8 mouse cellular contexts compared by ENCODE assay signal in the genomic region with DNA sequence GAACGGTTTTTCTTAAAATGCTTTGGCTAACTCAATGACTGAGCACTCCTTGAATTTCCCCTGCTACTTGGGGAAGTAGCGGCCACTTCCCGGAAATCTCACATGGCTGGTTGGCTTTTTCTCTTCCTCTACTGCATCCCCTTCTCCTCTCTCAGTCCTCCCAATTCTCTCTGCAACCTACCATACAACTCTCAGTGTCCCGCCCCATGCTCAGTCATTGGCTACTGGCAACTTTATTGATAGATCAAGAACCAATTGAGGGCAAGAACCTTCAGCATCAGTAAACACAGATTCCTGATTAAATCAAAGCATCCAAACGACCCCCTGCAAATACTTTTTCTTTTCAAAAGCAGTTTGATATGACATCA. TPM values are rescaled to one million over a fixed set of nuclear protein-coding genes. Genes with fewer than 3 reads are reported as not detected.
DNase-seq lines count a peak whose midpoint lies in the region; ATAC-seq and TF ChIP-seq lines count a peak whose summit lies in the region.

No protein-coding gene starts in this region.

- H3K9me3 ChIP-seq in kidney, embryonic 16.5 days (ENCODE audit: low read length) = no peaks in the 10 kb centered on the region
- H3K9me3 ChIP-seq in forebrain, embryonic 14.5 days (replicated peaks; ENCODE audit: control insufficient read depth, low read length) = no peaks in the 10 kb centered on the region
- no peaks in the 10 kb centered on the region for H3K9me3 ChIP-seq in midbrain, embryonic 10.5 days (replicated peaks)

- no peak for TF ChIP-seq POLR2A in brain, embryonic 14.5 days (IDR thresholded peaks at IDR 0.05; ENCODE audit: borderline replicate concordance, extremely low read depth, insufficient read depth, insufficient read length, poor library complexity, severe bottlenecking)

- H3K36me3 ChIP-seq in kidney, embryonic 16.5 days (ENCODE audit: insufficient read depth, low read length) = no peaks in the 10 kb centered on the region
- H3K36me3 ChIP-seq in forebrain, embryonic 14.5 days (ENCODE audit: control insufficient read depth, insufficient read depth, low read length) = no peaks in the 10 kb centered on the region
- no peaks in the 10 kb centered on the region for H3K36me3 ChIP-seq in midbrain, embryonic 10.5 days

- no peak overlapping the region for H3K9ac ChIP-seq in kidney, embryonic 16.5 days (replicated peaks; ENCODE audit: low read length)
- peak overlapping the region; percentile 52 for H3K9ac ChIP-seq in forebrain, embryonic 14.5 days (ENCODE audit: low read length)

- peak overlapping the region; percentile 50 for H3K4me2 ChIP-seq in kidney, embryonic 16.5 days (replicated peaks; ENCODE audit: low read depth, low read length)
- H3K4me2 ChIP-seq in forebrain, embryonic 14.5 days (ENCODE audit: low read length) = peak overlapping the region; percentile 63

- ATAC-seq in kidney, embryonic 16.5 days (ENCODE audit: low FRiP score, low TSS enrichment) = no peak
- peak; percentile 44; the same call in 1 of the 2 replicates for ATAC-seq in forebrain, embryonic 14.5 days
- ATAC-seq in erythroid progenitor cell, adult 5-6 weeks (replicated peaks; ENCODE audit: low FRiP score, poor library complexity, severe bottlenecking) = no peak

- H3K27ac ChIP-seq in kidney, embryonic 16.5 days (ENCODE audit: low read length) = no peak overlapping the region
- no peak overlapping the region for H3K27ac ChIP-seq in forebrain, embryonic 14.5 days (ENCODE audit: low read depth, low read length)
- peak overlapping the region; percentile 58; the same call in 1 of the 2 replicates for H3K27ac ChIP-seq in midbrain, embryonic 10.5 days (replicated peaks)

- H3K27me3 ChIP-seq in kidney, embryonic 16.5 days (ENCODE audit: insufficient read depth, low read length) = no peaks in the 10 kb centered on the region
- no peaks in the 10 kb centered on the region for H3K27me3 ChIP-seq in forebrain, embryonic 14.5 days (replicated peaks; ENCODE audit: control insufficient read depth, insufficient read depth, low read length)
- 0 out of 2 replicates have a peak, but pooled peaks cover 4% of the 10 kb centered on the region for H3K27me3 ChIP-seq in midbrain, embryonic 10.5 days (ENCODE audit: low read depth, poor library complexity, severe bottlenecking)

- peak overlapping the region; percentile 29 for H3K4me3 ChIP-seq in kidney, embryonic 16.5 days (ENCODE audit: low read length)
- H3K4me3 ChIP-seq in forebrain, embryonic 14.5 days (ENCODE audit: low read depth, low read length) = peak overlapping the region; percentile 34
- peak overlapping the region; percentile 51 for H3K4me3 ChIP-seq in midbrain, embryonic 10.5 days

- peaks cover 26% of the 10 kb centered on the region for H3K4me1 ChIP-seq in kidney, embryonic 16.5 days (ENCODE audit: insufficient read depth, low read length)
- peaks cover 20% of the 10 kb centered on the region for H3K4me1 ChIP-seq in forebrain, embryonic 14.5 days (ENCODE audit: control insufficient read depth, insufficient read depth, low read length)
- peaks cover 57% of the 10 kb centered on the region for H3K4me1 ChIP-seq in midbrain, embryonic 10.5 days

- no peak for DNase-seq in kidney, postnatal 14 days
- DNase-seq in brain, embryonic 14.5 days (ENCODE audit: low read depth) = peak; percentile 93
- DNase-seq in forebrain, embryonic 14.5 days (ENCODE audit: low spot score) = peak; percentile 89
- DNase-seq in layer of hippocampus, adult 9-10 months (ENCODE audit: low spot score) = peak; percentile 73
- DNase-seq in midbrain, embryonic 10.5 days (ENCODE audit: low spot score) = peak; percentile 50
- no peak for DNase-seq in urinary bladder, postnatal 36 days (ENCODE audit: low spot score in 2 of 2)

- WGBS in kidney, embryonic 16.5 days = 8% methylated on average over 5 of the region's 5 CpGs
- 7% methylated on average over 5 of the region's 5 CpGs for WGBS in forebrain, embryonic 14.5 days
- 4% methylated on average over 5 of the region's 5 CpGs for WGBS in midbrain, embryonic 10.5 days

- no peak for TF ChIP-seq CTCF in brain, embryonic 14.5 days (IDR thresholded peaks at IDR 0.05; ENCODE audit: borderline replicate concordance, extremely low read depth, insufficient read depth, insufficient read length)

RNA-seq across cellular contexts. Expression of gene Mlxip, which starts 3.2 kb away (rescaled TPM):
- 17.4 and 21.1 TPM in 2 replicates for polyA plus RNA-seq in kidney, embryonic 16.5 days (2015; fragmentation: Nextera tagmentation; extraction: Ambion mirVana)
- polyA plus RNA-seq in brain, embryonic 14.5 days (2012; rRNA removed) = 37.5 TPM in 2 replicates
- 11.5 and 15.2 TPM in 2 replicates for polyA plus RNA-seq in forebrain, embryonic 14.5 days (2014; fragmentation: Nextera tagmentation; extraction: Ambion mirVana)
- polyA plus RNA-seq in midbrain, embryonic 10.5 days (2016; fragmentation: Nextera tagmentation; extraction: Ambion mirVana) = 16.0 and 16.7 TPM in 2 replicates
- 11.3 and 13.3 TPM in 2 replicates for total RNA-seq in erythroid progenitor cell, adult 5-6 weeks (2015; ENCODE audit: low replicate concordance)
- total RNA-seq in erythroid progenitor cell, adult 5-6 weeks (2017; ENCODE audit: low replicate concordance) = 2.0 and 2.8 TPM in 2 replicates

RNA-seq across cellular contexts. Expression of gene Bcl7a, which starts 47.8 kb away (rescaled TPM):
- polyA plus RNA-seq in kidney, embryonic 16.5 days (2015; fragmentation: Nextera tagmentation; extraction: Ambion mirVana) = 40.0 and 47.9 TPM in 2 replicates
- 46.4 and 53.2 TPM in 2 replicates for polyA plus RNA-seq in brain, embryonic 14.5 days (2012; rRNA removed)
- polyA plus RNA-seq in forebrain, embryonic 14.5 days (2014; fragmentation: Nextera tagmentation; extraction: Ambion mirVana) = 71.6 and 78.2 TPM in 2 replicates
- 35.3 and 44.6 TPM in 2 replicates for polyA plus RNA-seq in midbrain, embryonic 10.5 days (2016; fragmentation: Nextera tagmentation; extraction: Ambion mirVana)
- total RNA-seq in erythroid progenitor cell, adult 5-6 weeks (2015; ENCODE audit: low replicate concordance) = 15.1 and 18.0 TPM in 2 replicates
- 8.7 and 11.3 TPM in 2 replicates for total RNA-seq in erythroid progenitor cell, adult 5-6 weeks (2017; ENCODE audit: low replicate concordance)

Comparison
In these comparisons a context has a peak if more than half of its experiments do, and no peak if none do; other contexts are left out.
1. DNase-seq: peak in brain, embryonic 14.5 days (single experiment), forebrain, embryonic 14.5 days (single experiment), layer of hippocampus, adult 9-10 months (single experiment) and midbrain, embryonic 10.5 days (single experiment); none in kidney, postnatal 14 days (single experiment) and urinary bladder, postnatal 36 days (0 of 2).
2. Peak in every context shown above with its lines, with median percentiles within 50 percentile points of each other: H3K4me3 ChIP-seq.